Mouse (Mus musculus): ENCODE measurements around the gene Cacna1a. TPM values are rescaled to one million over a fixed set of nuclear protein-coding genes. Genes with fewer than 3 reads are reported as not detected.

Cacna1a gene
- polyA plus RNA-seq, 1 experiment = 10.5 TPM

DNA sequence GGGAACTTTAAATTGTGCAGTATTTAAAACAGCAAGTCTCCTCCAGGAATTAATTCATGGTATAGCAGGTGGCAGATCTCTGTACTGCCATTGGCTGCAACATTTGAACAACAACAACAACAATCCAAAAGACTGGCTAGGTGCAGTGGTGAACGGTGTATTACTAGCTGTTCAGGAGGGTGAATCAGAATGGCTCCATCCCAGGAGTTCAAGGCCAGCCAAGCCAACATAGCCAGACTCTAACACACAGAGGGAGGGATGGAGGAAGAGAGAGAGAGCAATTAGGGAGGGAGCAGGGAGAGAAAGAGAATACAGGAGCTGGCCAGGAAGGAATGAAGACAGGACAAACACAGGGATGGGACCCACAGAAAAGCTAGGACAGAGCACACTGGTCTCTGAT, 38.7 kb upstream of the Cacna1a start:
- Histone ChIP-seq H3K27ac (ENCODE audit: control insufficient read depth, insufficient read depth, low read length) (no peak overlapping the region), H3K36me3 (ENCODE audit: control insufficient read depth, insufficient read depth, low read length) (no peaks in the 10 kb centered on the region), H3K4me3 (ENCODE audit: control insufficient read depth, insufficient read depth, low read length) (no peak overlapping the region), H3K4me1 (replicated peaks; ENCODE audit: control insufficient read depth, insufficient read depth, low read length) (no peaks in the 10 kb centered on the region), H3K27me3 (ENCODE audit: control insufficient read depth, insufficient read depth, low read length) (no peaks in the 10 kb centered on the region)
- no peak for DNase-seq
- 67% methylated on average over 1 of the region's 1 CpGs for WGBS
- TF ChIP-seq CTCF (IDR thresholded peaks at IDR 0.05; ENCODE audit: borderline replicate concordance, control insufficient read depth, extremely low read depth, insufficient read depth, low read length, poor library complexity) = no peak
- TF ChIP-seq POLR2A (IDR thresholded peaks at IDR 0.05; ENCODE audit: control insufficient read depth, extremely low read depth, insufficient read depth, low read length, poor library complexity) = no peak

DNA sequence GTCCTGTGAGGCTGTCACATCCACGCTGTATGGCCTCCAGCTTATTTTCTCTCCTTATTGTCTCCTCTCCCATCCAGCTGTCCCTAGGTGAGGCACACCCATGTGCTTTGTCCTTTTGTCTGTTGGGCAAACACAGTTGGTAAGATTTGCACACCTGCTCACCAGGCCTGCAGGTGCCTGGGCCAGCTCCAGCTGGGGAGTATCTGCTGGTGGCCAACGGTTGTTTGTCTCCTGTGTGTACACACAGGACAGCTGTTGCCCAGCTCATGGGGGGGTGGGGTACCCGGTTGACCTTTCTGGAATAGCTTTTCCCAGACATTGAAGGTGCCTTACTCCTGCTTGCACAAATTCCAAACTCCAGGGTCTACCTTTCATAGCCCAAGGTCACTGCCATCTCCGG, 37.3 kb upstream of the Cacna1a start:
- no peak for DNase-seq
- Histone ChIP-seq H3K4me1 (replicated peaks; ENCODE audit: control insufficient read depth, insufficient read depth, low read length) (no peaks in the 10 kb centered on the region), H3K4me3 (ENCODE audit: control insufficient read depth, insufficient read depth, low read length) (no peak overlapping the region), H3K27ac (ENCODE audit: control insufficient read depth, insufficient read depth, low read length) (no peak overlapping the region), H3K36me3 (ENCODE audit: control insufficient read depth, insufficient read depth, low read length) (no peaks in the 10 kb centered on the region), H3K27me3 (ENCODE audit: control insufficient read depth, insufficient read depth, low read length) (no peaks in the 10 kb centered on the region)
- 81% methylated on average over 4 of the region's 4 CpGs for WGBS
- no peak for TF ChIP-seq POLR2A (IDR thresholded peaks at IDR 0.05; ENCODE audit: control insufficient read depth, extremely low read depth, insufficient read depth, low read length, poor library complexity)
- no peak for TF ChIP-seq CTCF (IDR thresholded peaks at IDR 0.05; ENCODE audit: borderline replicate concordance, control insufficient read depth, extremely low read depth, insufficient read depth, low read length, poor library complexity)

DNA sequence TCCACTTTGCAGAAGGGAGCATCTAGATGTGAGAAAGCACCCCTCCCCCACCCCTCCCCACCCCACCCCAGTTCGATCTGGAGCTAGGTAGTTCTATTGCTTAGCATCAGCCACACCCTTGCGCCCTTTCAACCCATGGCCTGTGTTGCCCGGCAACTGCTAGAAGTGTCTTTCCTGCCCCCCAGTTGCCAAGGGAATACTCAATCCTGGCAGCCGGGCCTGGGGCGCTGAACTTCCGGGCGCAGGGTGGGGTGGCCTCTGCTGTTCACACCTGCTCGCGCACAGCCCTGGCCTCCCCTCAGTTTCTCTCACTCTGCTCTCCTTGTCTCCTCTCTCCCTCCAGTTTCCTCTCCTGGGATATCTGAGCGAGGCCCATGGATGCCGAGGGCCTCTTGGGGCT, 31.8 kb upstream of the Cacna1a start:
- TF ChIP-seq POLR2A (IDR thresholded peaks at IDR 0.05; ENCODE audit: control insufficient read depth, extremely low read depth, insufficient read depth, low read length, poor library complexity) (no peak), CTCF (IDR thresholded peaks at IDR 0.05; ENCODE audit: borderline replicate concordance, control insufficient read depth, extremely low read depth, insufficient read depth, low read length, poor library complexity) (no peak)
- Histone ChIP-seq H3K36me3 (ENCODE audit: control insufficient read depth, insufficient read depth, low read length) (no peaks in the 10 kb centered on the region), H3K27me3 (ENCODE audit: control insufficient read depth, insufficient read depth, low read length) (no peaks in the 10 kb centered on the region), H3K27ac (ENCODE audit: control insufficient read depth, insufficient read depth, low read length) (no peak overlapping the region), H3K4me1 (replicated peaks; ENCODE audit: control insufficient read depth, insufficient read depth, low read length) (no peaks in the 10 kb centered on the region), H3K4me3 (ENCODE audit: control insufficient read depth, insufficient read depth, low read length) (no peak overlapping the region)
- no peak for DNase-seq
- WGBS = 91% methylated on average over 11 of the region's 11 CpGs

DNA sequence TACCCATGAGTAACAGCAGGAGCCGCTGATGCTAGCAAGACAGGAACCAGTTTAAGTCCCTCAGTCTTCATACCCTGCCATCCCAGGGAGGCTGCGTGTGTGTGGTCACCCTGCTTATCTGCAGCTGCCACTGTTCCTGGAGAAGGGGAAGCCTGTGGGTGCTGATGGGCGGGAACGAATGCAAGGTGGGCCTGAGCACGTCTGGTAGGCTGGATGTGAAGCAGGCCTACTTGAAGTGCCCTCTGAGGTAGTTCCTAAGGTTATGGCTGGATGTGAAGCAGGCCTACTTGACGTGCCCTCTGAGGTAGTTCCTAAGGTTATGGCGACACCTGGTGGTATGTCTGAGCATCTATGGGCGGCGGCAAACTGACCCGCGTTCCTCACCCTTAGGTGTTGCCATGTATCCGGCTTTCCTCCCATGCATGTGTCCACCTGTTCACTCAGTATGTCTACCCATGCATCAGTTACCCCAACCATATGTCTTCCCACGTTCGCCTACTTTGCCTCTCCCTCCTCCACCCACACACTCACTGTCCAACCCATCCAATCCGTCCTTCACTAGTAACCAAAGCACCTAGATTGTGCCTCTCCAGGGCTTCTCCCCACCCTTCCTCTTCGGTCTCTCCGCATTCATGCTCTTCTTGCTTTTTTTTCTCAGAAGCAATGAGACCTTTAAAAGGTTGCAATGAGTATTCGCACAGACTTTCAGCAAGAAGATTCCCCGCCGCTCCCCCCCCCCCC, 30.4 kb upstream of the Cacna1a start:
- DNase-seq = peak; percentile 77
- no peaks in the 10 kb centered on the region for H3K27me3 ChIP-seq (ENCODE audit: control insufficient read depth, insufficient read depth, low read length)
- H3K4me3 ChIP-seq (ENCODE audit: control insufficient read depth, insufficient read depth, low read length) = no peak overlapping the region
- no peaks in the 10 kb centered on the region for H3K4me1 ChIP-seq (replicated peaks; ENCODE audit: control insufficient read depth, insufficient read depth, low read length)
- no peaks in the 10 kb centered on the region for H3K36me3 ChIP-seq (ENCODE audit: control insufficient read depth, insufficient read depth, low read length)
- 21% methylated on average over 20 of the region's 20 CpGs for WGBS
- TF ChIP-seq CTCF (IDR thresholded peaks at IDR 0.05; ENCODE audit: borderline replicate concordance, control insufficient read depth, extremely low read depth, insufficient read depth, low read length, poor library complexity) = peak; percentile 84; the same call in 1 of the 2 replicates
- TF ChIP-seq POLR2A (IDR thresholded peaks at IDR 0.05; ENCODE audit: control insufficient read depth, extremely low read depth, insufficient read depth, low read length, poor library complexity) = no peak
- H3K27ac ChIP-seq (ENCODE audit: control insufficient read depth, insufficient read depth, low read length) = no peak overlapping the region

DNA sequence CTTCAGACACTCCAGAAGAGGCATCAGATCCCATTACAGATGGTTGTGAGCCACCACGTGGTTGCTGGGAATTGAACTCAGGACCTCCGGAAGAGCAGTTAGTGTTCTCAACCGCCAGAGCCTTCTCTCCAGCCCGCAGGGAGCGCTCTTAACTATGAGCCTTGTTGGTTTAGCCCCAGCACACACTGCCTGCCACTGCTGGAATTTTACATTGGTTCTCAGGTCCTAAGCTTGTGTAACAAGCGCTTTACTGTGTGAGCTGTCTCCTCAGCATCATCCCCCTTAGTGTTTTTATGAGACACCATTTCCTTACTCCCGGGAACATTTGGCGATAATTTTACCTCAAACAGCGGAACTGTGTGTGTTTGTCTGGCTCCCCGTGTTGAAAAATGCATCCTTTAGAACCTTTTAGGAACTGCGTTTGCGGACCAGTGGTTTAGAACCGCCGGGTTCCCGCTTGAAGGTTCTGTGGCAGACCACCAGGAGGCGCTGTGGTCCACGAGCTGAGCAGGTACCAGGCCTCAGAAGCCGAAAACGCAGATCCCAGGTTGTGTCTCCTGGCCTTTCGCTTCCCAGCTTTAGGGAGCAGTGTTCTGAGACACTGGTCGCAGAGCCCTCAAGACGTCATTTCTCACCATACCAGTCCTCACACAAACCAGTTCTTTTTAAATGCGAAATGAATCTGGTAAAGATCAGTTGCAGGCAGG, 24.7 kb upstream of the Cacna1a start:
- no peaks in the 10 kb centered on the region for H3K36me3 ChIP-seq (ENCODE audit: control insufficient read depth, insufficient read depth, low read length)
- H3K27ac ChIP-seq (ENCODE audit: control insufficient read depth, insufficient read depth, low read length) = no peak overlapping the region
- H3K27me3 ChIP-seq (ENCODE audit: control insufficient read depth, insufficient read depth, low read length) = no peaks in the 10 kb centered on the region
- H3K4me1 ChIP-seq (replicated peaks; ENCODE audit: control insufficient read depth, insufficient read depth, low read length) = no peaks in the 10 kb centered on the region
- DNase-seq = peak; percentile 60
- WGBS = 18% methylated on average over 23 of the region's 23 CpGs
- no peak overlapping the region for H3K4me3 ChIP-seq (ENCODE audit: control insufficient read depth, insufficient read depth, low read length)
- TF ChIP-seq CTCF (IDR thresholded peaks at IDR 0.05; ENCODE audit: borderline replicate concordance, control insufficient read depth, extremely low read depth, insufficient read depth, low read length, poor library complexity) (peak; percentile 89), POLR2A (IDR thresholded peaks at IDR 0.05; ENCODE audit: control insufficient read depth, extremely low read depth, insufficient read depth, low read length, poor library complexity) (no peak)

DNA sequence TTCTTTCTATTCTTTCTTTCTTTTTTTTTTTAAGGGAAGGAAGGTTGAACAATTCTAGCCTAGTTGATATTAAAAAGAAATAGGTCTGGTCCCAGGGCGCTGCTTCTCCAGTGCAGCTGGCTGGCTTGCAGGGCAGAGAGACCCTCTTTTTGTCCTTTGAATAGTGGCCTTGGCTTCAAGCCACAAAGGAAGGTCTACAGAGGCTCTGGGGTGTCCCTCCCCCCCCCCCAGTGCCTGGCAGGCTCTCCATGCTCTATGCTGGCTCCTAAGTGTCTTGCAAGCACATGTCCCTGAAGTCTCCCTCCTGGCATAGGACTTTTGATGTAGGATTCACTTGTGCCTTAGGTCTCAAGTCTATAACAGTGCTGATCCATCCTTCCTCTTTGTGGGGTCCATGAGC, 23.0 kb upstream of the Cacna1a start:
- no peak overlapping the region for H3K4me3 ChIP-seq (ENCODE audit: control insufficient read depth, insufficient read depth, low read length)
- no peaks in the 10 kb centered on the region for H3K4me1 ChIP-seq (replicated peaks; ENCODE audit: control insufficient read depth, insufficient read depth, low read length)
- WGBS = 100% methylated on average over 1 of the region's 1 CpGs
- no peak overlapping the region for H3K27ac ChIP-seq (ENCODE audit: control insufficient read depth, insufficient read depth, low read length)
- no peak for DNase-seq
- H3K27me3 ChIP-seq (ENCODE audit: control insufficient read depth, insufficient read depth, low read length) = no peaks in the 10 kb centered on the region
- no peaks in the 10 kb centered on the region for H3K36me3 ChIP-seq (ENCODE audit: control insufficient read depth, insufficient read depth, low read length)
- TF ChIP-seq CTCF (IDR thresholded peaks at IDR 0.05; ENCODE audit: borderline replicate concordance, control insufficient read depth, extremely low read depth, insufficient read depth, low read length, poor library complexity) (no peak), POLR2A (IDR thresholded peaks at IDR 0.05; ENCODE audit: control insufficient read depth, extremely low read depth, insufficient read depth, low read length, poor library complexity) (no peak)
